Mouse (Mus musculus) thymus, adult 2 months (tissue): ENCODE data around the gene Wnt7a.

ENCODE experiments used
- CTCF ChIP-seq: fragments of 200-500 bp; IDR thresholded peaks from 2 replicates; pipeline ENCODE4 v1.5.1; 2012; ENCODE audit warnings: mild to moderate bottlenecking, control low read depth, low read length, moderate library complexity, borderline replicate concordance; ENCODE audit not compliant: control insufficient read depth, poor library complexity, insufficient read depth; ENCODE audit errors: extremely low read depth
- POLR2A ChIP-seq: fragments of 200-500 bp; IDR thresholded peaks from 2 replicates; pipeline ENCODE4 v1.6.1; 2012; ENCODE audit warnings: mild to moderate bottlenecking, low read length, control low read depth, moderate library complexity; ENCODE audit not compliant: control insufficient read depth, poor library complexity, insufficient read depth; ENCODE audit errors: extremely low read depth

DNA sequence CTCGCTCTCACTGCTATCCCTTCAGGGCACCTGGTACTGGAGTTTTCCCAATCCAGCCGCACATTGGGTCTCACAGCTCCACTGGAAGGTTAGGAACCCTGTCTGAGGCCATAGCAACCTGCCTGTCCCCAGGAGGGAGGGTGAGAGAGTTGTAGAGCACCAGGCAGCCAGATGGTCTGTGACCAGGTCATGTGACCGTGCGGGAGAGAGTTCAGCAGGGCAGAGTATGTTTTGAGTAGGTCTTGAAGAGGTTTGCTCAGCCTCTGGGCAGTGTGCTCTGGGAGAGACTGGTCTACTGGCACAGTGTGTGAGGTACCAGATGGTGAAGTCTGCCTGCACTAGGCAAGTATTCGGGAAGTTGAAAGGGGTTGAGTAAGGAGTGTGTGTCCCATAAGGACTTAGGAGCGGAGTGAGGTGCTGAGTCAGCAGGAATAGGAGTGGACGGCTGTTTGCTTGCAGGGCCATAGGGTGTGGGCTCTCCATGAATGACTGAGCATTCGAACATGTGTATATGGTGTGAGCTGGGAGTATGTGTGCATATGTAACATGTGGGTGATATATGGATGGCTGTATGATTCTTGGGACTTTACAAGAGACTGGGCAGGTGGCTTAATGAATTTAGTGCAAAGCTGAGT lies 71.4 kb downstream of the Wnt7a start:
- TF ChIP-seq CTCF (no peak), POLR2A (no peak)
